Mouse (Mus musculus) heart, postnatal 0 days (tissue): ENCODE measurements around the gene Cd177.

ENCODE experiments used
- CTCF ChIP-seq: IDR thresholded peaks from 2 replicates; pipeline ENCODE4 v1.5.1; 2016; ENCODE audit warnings: antibody characterized with exemption, control low read depth, low read depth
- EP300 ChIP-seq: IDR thresholded peaks from 2 replicates; pipeline ENCODE4 v1.6.1; 2016; ENCODE audit warnings: antibody characterized with exemption, low read depth

DNA sequence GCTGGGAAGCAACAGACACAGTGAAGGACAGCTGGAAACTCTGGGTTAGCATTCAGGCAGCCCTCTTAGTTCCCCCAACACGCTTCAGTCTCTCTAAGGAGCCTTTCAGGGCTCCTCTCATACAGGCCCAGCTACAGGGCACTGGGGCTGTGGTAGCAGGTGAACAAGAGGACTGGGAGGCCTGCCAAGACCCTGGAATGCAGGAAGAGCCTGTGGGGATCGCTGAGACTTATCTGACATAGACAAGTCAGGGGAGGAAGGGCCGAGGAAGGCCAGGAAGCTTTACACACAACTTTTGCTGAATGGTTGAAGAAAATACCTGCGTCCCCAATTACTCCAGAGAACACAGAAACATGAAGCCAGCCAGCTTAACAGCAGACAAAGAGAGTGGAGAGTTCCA is 9.4 kb downstream of the Cd177 start:
- TF ChIP-seq CTCF = no peak
- no peak for TF ChIP-seq EP300
